Mouse (Mus musculus) liver, postnatal 0 days (tissue): ENCODE measurements around the gene Prima1. TPM values are rescaled to one million over a fixed set of nuclear protein-coding genes. Genes with fewer than 3 reads are reported as not detected.

Experiments used
- ATAC-seq: fragments of 200-750 bp; cut with Nextera tagmentation; 2 replicates; pipeline ENCODE4 v1.8.0; 2017; ENCODE audit warnings: mild to moderate bottlenecking, moderate library complexity
- DNase-seq: peaks from one replicate; pipeline ENCODE4 v3.0.0-alpha.2; 2016
- H3K27ac ChIP-seq: fragments of 300-500 bp; sonication (generic); 2 replicates; pipeline ENCODE4 v1.5.1; 2014; ENCODE audit warnings: antibody characterized with exemption, moderate library complexity, mild to moderate bottlenecking, low read depth
- H3K27me3 ChIP-seq: fragments of 300-500 bp; sonication (generic); 2 replicates; pipeline ENCODE4 v1.6.1; 2014; ENCODE audit warnings: low read length, control low read depth, mixed read lengths; ENCODE audit not compliant: insufficient read depth
- H3K36me3 ChIP-seq: fragments of 300-500 bp; sonication (generic); replicated peaks from 2 replicates; pipeline ENCODE4 v1.6.1; 2014; ENCODE audit warnings: mild to moderate bottlenecking, control low read depth, low read length, moderate library complexity, mixed read lengths; ENCODE audit not compliant: insufficient read depth
- H3K4me1 ChIP-seq: fragments of 300-500 bp; sonication (generic); 2 replicates; pipeline ENCODE4 v1.6.1; 2014; ENCODE audit warnings: antibody characterized with exemption, mild to moderate bottlenecking, control low read depth; ENCODE audit not compliant: insufficient read depth
- H3K4me2 ChIP-seq: fragments of 300-500 bp; sonication (generic); 2 replicates; pipeline ENCODE4 v1.6.1; 2014; ENCODE audit warnings: low read depth, mild to moderate bottlenecking, low read length, moderate library complexity, mixed read lengths
- H3K4me3 ChIP-seq: fragments of 300-500 bp; sonication (generic); 2 replicates; pipeline ENCODE4 v1.5.1; 2014; ENCODE audit warnings: low read depth, low read length
- H3K9ac ChIP-seq: fragments of 300-500 bp; sonication (generic); replicated peaks from 2 replicates; pipeline ENCODE4 v1.6.1; 2014; ENCODE audit warnings: mild to moderate bottlenecking, moderate library complexity
- H3K9me3 ChIP-seq: fragments of 300-500 bp; sonication (generic); 2 replicates; pipeline ENCODE4 v1.6.1; 2016; ENCODE audit warnings: mild to moderate bottlenecking, control low read depth, low read length, mixed read lengths
- CTCF ChIP-seq: sonication (generic); IDR thresholded peaks from 2 replicates; pipeline ENCODE4 v1.5.1; 2016; ENCODE audit warnings: antibody characterized with exemption, low read depth
- EP300 ChIP-seq: IDR thresholded peaks from 2 replicates; pipeline ENCODE4 v1.6.1; 2016; ENCODE audit warnings: antibody characterized with exemption, low read depth, mild to moderate bottlenecking
- WGBS: fragments of 180-500 bp; shearing (Covaris S2); extraction: QIAGEN DNeasy Blood & Tissue Kit; methylation state at CpG from one replicate; pipeline ENCODE4 v1.1.7; 2014; ENCODE audit not compliant: insufficient replicate concordance; 5-methylcytosine and 5-hydroxymethylcytosine counted together
- polyA plus RNA-seq: library from polyadenylated mRNA; unstranded; fragments of >200 nt; fragmentation: Nextera tagmentation; extraction: Ambion mirVana; gene quantifications from 2 replicates; pipeline ENCODE4 v1.2.1, GENCODE M21; 2015

Prima1 gene
- polyA plus RNA-seq, 1 experiment from 2014 or later: not detected

DNA sequence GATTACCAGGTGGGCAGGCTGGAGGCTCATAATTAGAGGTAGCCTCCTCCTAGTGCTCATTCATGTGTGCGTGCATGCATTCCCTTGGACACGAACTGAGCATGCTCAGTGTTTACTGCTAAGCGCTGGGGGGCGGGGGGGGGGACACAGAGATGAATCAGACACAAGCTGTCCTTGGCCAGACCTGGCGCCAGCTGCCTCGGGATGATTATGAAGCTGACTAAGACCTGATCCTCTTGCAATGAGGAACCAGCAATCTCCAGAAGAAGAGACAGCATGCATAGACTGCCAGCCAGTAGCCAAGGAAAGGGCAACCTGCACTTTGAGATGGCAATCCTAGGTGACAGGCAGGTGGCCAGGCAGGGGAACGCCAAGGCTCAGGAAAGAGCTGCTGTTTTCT is 36.4 kb downstream of the Prima1 start:
- DNase-seq (no peak), ATAC-seq (no peak)
- WGBS: 72% methylated on average over 7 of the region's 7 CpGs
- H3K4me3 ChIP-seq: no peak overlapping the region
- no peak overlapping the region for H3K4me2 ChIP-seq
- H3K27me3 ChIP-seq: no peaks in the 10 kb centered on the region
- H3K36me3 ChIP-seq: no peaks in the 10 kb centered on the region
- H3K4me1 ChIP-seq: no peaks in the 10 kb centered on the region
- no peaks in the 10 kb centered on the region for H3K9me3 ChIP-seq
- TF ChIP-seq EP300 (no peak), CTCF (no peak)
- no peak overlapping the region for H3K27ac ChIP-seq
- H3K9ac ChIP-seq: no peak overlapping the region

DNA sequence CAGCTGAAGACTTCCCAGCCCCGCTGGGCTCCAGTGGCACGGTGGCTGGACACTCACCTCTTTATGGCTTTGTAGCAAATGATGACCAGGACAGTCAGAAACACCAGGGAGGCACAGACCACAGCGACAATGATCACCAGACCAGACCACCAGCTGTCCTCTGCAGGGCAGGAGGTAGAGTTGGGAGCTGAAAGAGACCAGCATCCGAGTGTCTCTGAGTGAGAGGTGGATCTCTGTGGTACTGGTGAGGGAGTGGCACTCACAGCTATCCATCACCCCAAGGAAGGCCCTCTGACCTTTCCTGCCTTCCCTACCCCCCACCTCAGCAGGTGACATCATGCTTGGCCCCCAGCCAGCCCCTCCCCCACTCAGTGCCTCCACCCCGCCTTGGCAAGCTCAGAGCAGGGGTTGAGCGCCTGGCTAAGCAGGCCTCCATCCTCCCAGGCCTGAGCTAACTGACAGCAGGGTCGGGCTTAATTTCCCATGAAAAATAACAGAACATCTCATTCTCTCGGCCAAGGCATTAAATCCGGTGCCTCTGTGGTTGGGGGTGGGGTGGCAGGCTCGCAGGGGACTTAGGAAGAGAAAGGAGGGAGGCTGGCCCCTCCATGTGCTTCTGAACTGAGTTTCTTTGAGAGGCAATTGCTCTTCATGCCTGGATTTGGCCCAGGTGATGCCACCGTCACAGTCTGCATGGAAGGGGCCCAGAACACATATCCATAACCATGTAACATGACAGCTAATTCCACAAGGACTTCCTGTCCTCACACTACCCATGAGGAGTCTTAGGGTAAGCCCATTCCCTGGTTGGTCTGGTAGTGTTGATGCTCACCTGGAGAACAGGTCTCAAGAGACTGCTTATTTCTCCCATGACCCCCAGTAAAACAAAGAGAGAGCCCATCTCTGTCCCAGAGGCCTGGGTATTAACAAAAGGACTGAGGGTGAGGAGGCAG is 39.1 kb downstream of the Prima1 start:
- Histone ChIP-seq H3K9me3 (no peaks in the 10 kb centered on the region), H3K4me1 (no peaks in the 10 kb centered on the region), H3K9ac (no peak overlapping the region), H3K27ac (no peak overlapping the region), H3K4me3 (no peak overlapping the region), H3K4me2 (no peak overlapping the region), H3K36me3 (no peaks in the 10 kb centered on the region), H3K27me3 (no peaks in the 10 kb centered on the region)
- DNase-seq: peak; percentile 40
- 39% methylated on average over 11 of the region's 11 CpGs for WGBS
- TF ChIP-seq CTCF (no peak), EP300 (no peak)
- peak; percentile 35; the same call in 1 of the 2 replicates for ATAC-seq

DNA sequence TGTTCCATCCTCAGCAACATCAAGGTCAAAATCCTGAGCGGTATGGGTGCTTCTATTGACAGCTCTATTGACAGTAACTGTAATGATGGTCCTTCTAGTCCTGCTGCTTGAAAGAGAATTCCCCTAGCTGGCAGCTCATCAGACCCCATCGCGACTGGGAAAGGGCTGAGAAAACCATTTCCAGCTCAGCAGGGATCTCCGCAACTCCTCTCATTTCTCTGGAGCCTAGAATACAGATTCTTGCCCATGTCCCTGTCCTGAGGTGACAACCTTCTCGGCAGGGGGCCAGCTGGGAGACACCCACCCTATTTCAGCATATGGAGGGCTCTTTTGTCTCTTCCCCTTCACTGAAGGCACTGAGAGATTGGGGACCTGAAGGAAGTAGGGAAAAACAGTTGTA is 49.0 kb downstream of the Prima1 start:
- no peak for ATAC-seq
- DNase-seq: no peak
- Histone ChIP-seq H3K9me3 (no peaks in the 10 kb centered on the region), H3K36me3 (no peaks in the 10 kb centered on the region), H3K27ac (no peak overlapping the region), H3K9ac (no peak overlapping the region), H3K4me2 (no peak overlapping the region), H3K27me3 (no peaks in the 10 kb centered on the region), H3K4me1 (no peaks in the 10 kb centered on the region), H3K4me3 (no peak overlapping the region)
- TF ChIP-seq EP300 (no peak), CTCF (no peak)
- WGBS: 59% methylated on average over 5 of the region's 5 CpGs

DNA sequence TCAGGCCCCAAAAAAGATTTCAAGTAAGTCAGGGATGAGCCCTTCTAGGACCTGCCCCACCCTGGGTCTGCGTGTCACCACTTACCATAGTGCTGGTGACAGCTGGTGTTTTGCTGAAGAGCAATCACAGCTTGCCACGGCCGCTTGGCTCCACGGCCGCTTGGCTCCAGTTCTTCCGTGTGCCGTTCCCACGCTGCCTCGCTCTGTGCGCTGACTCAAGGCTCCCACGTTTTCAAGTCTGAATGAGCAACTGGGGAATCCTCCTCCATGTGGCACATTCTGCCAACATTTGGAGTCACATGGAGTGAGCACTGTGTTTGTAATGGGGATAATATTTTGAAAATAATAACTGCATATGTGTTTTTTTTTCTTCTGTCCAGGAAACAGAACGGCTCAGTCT is 52.2 kb downstream of the Prima1 start:
- Histone ChIP-seq H3K27ac (no peak overlapping the region), H3K36me3 (no peaks in the 10 kb centered on the region), H3K4me3 (no peak overlapping the region), H3K4me1 (no peaks in the 10 kb centered on the region), H3K4me2 (no peak overlapping the region), H3K27me3 (no peaks in the 10 kb centered on the region), H3K9ac (no peak overlapping the region), H3K9me3 (no peaks in the 10 kb centered on the region)
- DNase-seq (no peak), ATAC-seq (no peak)
- WGBS: 81% methylated on average over 12 of the region's 12 CpGs
- no peak for TF ChIP-seq CTCF
- TF ChIP-seq EP300: no peak

DNA sequence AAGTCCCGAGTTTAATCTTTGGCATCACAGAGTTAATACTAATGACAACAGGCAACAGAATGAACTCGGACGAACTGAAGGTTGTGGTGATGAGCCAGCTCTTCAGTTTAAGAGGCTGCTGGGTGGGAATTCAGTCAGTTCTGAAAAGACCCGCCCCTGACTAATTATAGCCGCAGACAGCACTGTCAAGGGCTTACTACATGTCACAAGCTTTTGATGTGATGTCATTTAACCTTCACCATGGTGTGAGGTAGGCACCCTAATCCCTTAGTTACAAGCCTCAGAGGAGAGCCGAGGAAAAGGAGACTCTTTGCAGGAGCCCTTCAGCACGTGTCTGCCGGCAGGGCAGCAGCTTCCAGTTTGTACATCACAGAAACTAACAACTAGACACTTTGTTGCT is 53.7 kb downstream of the Prima1 start:
- 64% methylated on average over 8 of the region's 8 CpGs for whole genome bisulfite sequencing
- ATAC-seq: no peak

DNA sequence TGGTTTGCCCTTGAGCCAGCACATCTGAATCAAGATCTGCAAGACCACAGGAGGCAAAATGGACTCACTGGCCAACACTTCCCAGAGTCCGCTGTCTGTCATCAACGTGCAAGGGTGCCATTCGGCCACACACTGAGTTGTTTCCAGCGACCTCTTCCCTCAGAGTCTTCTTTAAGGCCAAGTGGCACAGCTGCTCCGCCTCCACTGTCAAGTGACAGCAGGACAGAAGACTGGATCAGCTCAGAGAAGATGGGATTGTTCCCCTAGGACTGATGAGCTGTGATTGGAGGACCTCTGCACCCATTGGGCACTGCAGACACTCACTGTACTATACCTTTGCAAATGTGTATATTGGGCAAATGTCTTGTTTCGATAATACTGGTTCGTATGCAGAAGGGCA is 54.9 kb downstream of the Prima1 start:
- Histone ChIP-seq H3K4me1 (no peaks in the 10 kb centered on the region), H3K4me2 (no peak overlapping the region), H3K9ac (no peak overlapping the region), H3K27ac (no peak overlapping the region), H3K9me3 (no peaks in the 10 kb centered on the region), H3K27me3 (no peaks in the 10 kb centered on the region), H3K4me3 (no peak overlapping the region), H3K36me3 (no peaks in the 10 kb centered on the region)
- DNase-seq (no peak), ATAC-seq (no peak)
- WGBS: 73% methylated on average over 7 of the region's 7 CpGs
- TF ChIP-seq CTCF (no peak), EP300 (no peak)

More for the DNA sequence above, 53.7 kb downstream of the Prima1 start:
- Histone ChIP-seq H3K27me3 (no peaks in the 10 kb centered on the region), H3K4me1 (no peaks in the 10 kb centered on the region), H3K4me2 (no peak overlapping the region), H3K36me3 (no peaks in the 10 kb centered on the region), H3K4me3 (no peak overlapping the region), H3K9ac (no peak overlapping the region), H3K27ac (no peak overlapping the region), H3K9me3 (no peaks in the 10 kb centered on the region)
- TF ChIP-seq CTCF: no peak
- TF ChIP-seq EP300: no peak
- no peak for DNase-seq
